Mouse (Mus musculus) midbrain, embryonic 15.5 days (tissue): ENCODE data around the gene Ctdnep1. TPM values are rescaled to one million over a fixed set of nuclear protein-coding genes. Genes with fewer than 3 reads are reported as not detected.
A peak's percentile ranks its signal among the peaks of the same experiment; 100 is the strongest.

Experiments used
- ATAC-seq: fragments of 200-750 bp; cut with Nextera tagmentation; replicated peaks from 2 replicates; pipeline ENCODE4 v1.8.0; 2017; ENCODE audit warnings: moderate TSS enrichment
- H3K27ac ChIP-seq: fragments of 300-500 bp; sonication (generic); 2 replicates; pipeline ENCODE4 v1.5.1; 2015; ENCODE audit warnings: mild to moderate bottlenecking, inconsistent platforms
- H3K27me3 ChIP-seq: fragments of 300-500 bp; sonication (generic); replicated peaks from 2 replicates; pipeline ENCODE4 v1.6.1; 2015; ENCODE audit warnings: inconsistent platforms
- H3K36me3 ChIP-seq: fragments of 300-500 bp; sonication (generic); replicated peaks from 2 replicates; pipeline ENCODE4 v1.6.1; 2015; ENCODE audit warnings: inconsistent platforms
- H3K4me1 ChIP-seq: fragments of 300-500 bp; sonication (generic); 2 replicates; pipeline ENCODE4 v1.6.1; 2015; ENCODE audit warnings: inconsistent platforms
- H3K4me2 ChIP-seq: fragments of 300-500 bp; sonication (generic); 2 replicates; pipeline ENCODE4 v1.6.1; 2015; ENCODE audit warnings: inconsistent platforms, mild to moderate bottlenecking, moderate library complexity
- H3K4me3 ChIP-seq: fragments of 300-500 bp; sonication (generic); 2 replicates; pipeline ENCODE4 v1.5.1; 2015; ENCODE audit warnings: mild to moderate bottlenecking, inconsistent platforms
- H3K9ac ChIP-seq: fragments of 300-500 bp; sonication (generic); 2 replicates; pipeline ENCODE4 v1.6.1; 2015; ENCODE audit warnings: mild to moderate bottlenecking, inconsistent platforms
- H3K9me3 ChIP-seq: fragments of 300-500 bp; sonication (generic); 2 replicates; pipeline ENCODE4 v1.6.1; 2016; ENCODE audit warnings: inconsistent platforms
- WGBS: fragments of 180-500 bp; shearing (Covaris S2); methylation state at CpG from one replicate; pipeline ENCODE4 v1.1.7; 2015; ENCODE audit warnings: mixed read lengths; 5-methylcytosine and 5-hydroxymethylcytosine counted together
- polyA plus RNA-seq: library from polyadenylated mRNA; unstranded; fragments of >200 nt; fragmentation: Nextera tagmentation; extraction: Ambion mirVana; gene quantifications from 2 replicates; pipeline ENCODE4 v1.2.1, GENCODE M21; 2015

Gene Ctdnep1
- polyA plus RNA-seq, 1 experiment from 2014 or later, result 22.5 TPM

DNA sequence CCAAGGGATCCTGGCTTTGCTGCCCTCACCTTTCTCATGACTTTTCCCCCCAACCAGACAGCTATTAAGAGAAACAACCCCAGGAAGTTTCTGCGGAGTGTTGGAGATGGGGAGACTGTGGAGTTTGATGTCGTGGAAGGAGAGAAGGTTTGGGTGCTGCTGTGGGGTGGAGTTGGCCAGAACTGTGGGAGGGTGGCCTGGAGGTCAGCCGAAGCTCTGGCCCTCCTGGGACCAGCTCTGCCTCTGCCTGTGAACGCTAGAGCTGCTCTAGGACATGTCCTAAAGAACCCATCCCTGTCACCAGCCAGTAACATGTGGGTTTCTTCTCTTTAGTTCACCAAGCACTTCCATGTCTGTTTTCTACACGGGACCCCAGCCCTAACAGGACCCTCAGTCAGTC, 41.8 kb upstream of the Ctdnep1 start:
- Histone ChIP-seq H3K4me2 (no peak overlapping the region), H3K27me3 (peaks cover 30% of the 10 kb centered on the region), H3K9ac (no peak overlapping the region), H3K4me3 (no peak overlapping the region), H3K9me3 (no peaks in the 10 kb centered on the region), H3K27ac (no peak overlapping the region), H3K36me3 (no peaks in the 10 kb centered on the region), H3K4me1 (peaks cover 23% of the 10 kb centered on the region)
- ATAC-seq, result no peak
- WGBS, result 68% methylated on average over 5 of the region's 5 CpGs

DNA sequence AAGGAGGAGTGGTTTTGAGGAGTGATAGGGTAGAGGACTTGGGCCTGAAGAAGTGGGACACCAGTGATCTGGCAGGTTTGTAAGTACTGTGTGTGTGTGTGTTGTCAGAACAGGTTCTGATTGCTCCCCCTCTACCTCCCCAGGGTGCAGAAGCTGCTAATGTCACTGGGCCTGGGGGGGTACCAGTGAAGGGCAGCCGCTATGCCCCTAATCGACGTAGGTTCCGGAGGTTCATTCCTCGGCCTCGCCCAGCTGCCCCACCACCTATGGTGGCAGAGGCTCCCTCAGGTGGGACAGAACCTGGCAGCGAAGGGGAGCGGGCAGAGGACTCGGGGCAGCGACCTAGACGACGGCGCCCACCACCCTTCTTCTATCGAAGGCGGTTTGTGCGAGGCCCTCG, 41.2 kb upstream of the Ctdnep1 start:
- H3K9ac ChIP-seq, result no peak overlapping the region
- peaks cover 30% of the 10 kb centered on the region for H3K27me3 ChIP-seq
- WGBS, result 93% methylated on average over 17 of the region's 17 CpGs
- peaks cover 20% of the 10 kb centered on the region for H3K4me1 ChIP-seq
- no peaks in the 10 kb centered on the region for H3K36me3 ChIP-seq
- H3K9me3 ChIP-seq, result no peaks in the 10 kb centered on the region
- ATAC-seq, result no peak
- no peak overlapping the region for H3K27ac ChIP-seq
- no peak overlapping the region for H3K4me2 ChIP-seq
- H3K4me3 ChIP-seq, result no peak overlapping the region

DNA sequence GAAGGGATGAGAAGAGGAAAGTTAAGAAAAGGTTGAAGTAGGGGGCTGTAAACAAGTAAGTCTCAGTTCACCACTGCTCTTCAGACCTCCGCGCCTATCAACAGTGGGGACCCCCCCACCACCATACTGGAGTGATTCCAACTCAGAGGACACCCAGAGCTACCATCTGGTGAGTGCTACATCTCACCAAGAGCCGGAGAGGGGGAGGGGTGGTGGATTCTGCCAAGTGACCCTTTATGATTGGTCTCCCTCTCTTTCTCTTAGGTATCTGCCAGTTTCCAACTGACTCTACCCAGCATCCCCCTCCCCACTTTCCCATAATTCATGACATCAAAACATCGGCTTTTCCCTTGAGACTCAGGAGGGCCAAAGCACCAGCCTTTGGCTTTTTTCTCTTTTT, 40.0 kb upstream of the Ctdnep1 start:
- 77% methylated on average over 4 of the region's 4 CpGs for WGBS
- ATAC-seq, result no peak
- H3K4me3 ChIP-seq, result no peak overlapping the region

DNA sequence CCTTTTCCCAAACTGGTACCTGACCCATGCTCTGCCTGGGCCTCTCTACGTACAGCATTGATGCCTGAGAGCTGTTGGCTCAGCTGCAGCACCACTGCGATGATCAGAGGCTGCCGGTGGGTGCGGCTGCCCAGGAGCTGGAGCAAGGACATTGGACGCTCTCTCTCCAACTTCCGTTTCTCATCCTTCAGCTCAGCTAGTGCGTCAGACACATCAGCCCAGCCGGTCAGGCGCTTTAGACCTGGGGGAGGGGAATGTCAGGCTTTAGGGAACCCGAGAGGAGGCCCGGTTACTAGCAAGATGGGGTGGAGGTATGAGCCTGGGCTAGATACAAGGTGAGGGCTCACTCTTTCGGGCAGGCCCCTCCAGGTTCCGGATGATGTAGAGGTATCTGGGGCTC, 35.7 kb upstream of the Ctdnep1 start:
- Histone ChIP-seq H3K4me2 (no peak overlapping the region), H3K4me3 (no peak overlapping the region), H3K9me3 (no peaks in the 10 kb centered on the region), H3K27me3 (0 out of 2 replicates have a peak, but pooled peaks cover 4% of the 10 kb centered on the region), H3K27ac (no peak overlapping the region), H3K4me1 (peaks cover 16% of the 10 kb centered on the region), H3K36me3 (no peaks in the 10 kb centered on the region), H3K9ac (no peak overlapping the region)
- WGBS, result 83% methylated on average over 13 of the region's 13 CpGs
- ATAC-seq, result no peak

More for the DNA sequence above, 40.0 kb upstream of the Ctdnep1 start:
- Histone ChIP-seq H3K9ac (no peak overlapping the region), H3K4me1 (peaks cover 12% of the 10 kb centered on the region), H3K27ac (no peak overlapping the region), H3K27me3 (peaks cover 25% of the 10 kb centered on the region), H3K36me3 (no peaks in the 10 kb centered on the region), H3K4me2 (no peak overlapping the region), H3K9me3 (no peaks in the 10 kb centered on the region)

DNA sequence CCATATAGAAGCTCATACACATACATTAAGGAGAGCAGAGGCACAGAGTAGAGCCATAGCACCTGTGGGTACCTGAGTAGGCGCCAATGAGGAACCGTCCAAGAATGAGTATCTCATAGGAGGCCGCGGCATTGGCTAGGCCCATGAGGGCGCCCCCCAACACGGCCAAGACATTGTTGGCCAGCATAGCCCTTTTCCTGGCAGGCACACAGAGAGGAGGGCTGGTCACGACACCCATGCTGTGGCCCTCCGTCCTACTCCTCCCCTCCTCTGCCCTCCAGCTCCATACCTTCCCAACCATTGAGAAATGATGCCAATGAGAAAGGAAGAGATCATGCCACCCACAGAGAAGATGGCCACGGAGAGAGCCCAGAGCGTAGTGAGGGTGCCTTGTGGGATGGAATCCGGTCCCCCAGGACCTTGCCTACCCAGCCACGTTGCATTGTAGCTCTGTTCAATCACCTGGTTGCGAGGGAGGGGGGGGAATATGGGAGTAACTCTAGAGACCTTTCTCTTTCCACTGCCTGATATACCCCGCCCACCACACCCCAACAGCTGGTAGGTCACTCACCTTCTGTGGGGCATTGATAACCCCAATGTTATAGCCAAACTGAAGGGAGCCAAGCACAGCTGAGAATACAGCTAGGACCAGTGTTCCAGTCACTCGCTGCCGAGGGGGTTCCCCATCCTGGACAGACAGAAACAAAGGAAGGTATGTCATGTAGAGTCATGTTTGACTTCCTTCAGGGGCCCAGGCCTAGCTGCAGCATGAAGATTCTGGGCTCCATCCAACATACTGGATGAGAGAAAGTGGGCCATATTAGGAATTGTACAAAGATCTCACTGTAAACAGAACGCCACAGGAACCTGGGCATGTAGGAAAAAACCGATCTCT, 34.7 kb upstream of the Ctdnep1 start:
- Histone ChIP-seq H3K4me2 (no peak overlapping the region), H3K36me3 (no peaks in the 10 kb centered on the region), H3K4me1 (peaks cover 16% of the 10 kb centered on the region), H3K27me3 (0 out of 2 replicates have a peak, but pooled peaks cover 4% of the 10 kb centered on the region), H3K9me3 (no peaks in the 10 kb centered on the region), H3K4me3 (no peak overlapping the region), H3K27ac (no peak overlapping the region), H3K9ac (no peak overlapping the region)
- WGBS, result 93% methylated on average over 18 of the region's 18 CpGs
- ATAC-seq, result no peak

DNA sequence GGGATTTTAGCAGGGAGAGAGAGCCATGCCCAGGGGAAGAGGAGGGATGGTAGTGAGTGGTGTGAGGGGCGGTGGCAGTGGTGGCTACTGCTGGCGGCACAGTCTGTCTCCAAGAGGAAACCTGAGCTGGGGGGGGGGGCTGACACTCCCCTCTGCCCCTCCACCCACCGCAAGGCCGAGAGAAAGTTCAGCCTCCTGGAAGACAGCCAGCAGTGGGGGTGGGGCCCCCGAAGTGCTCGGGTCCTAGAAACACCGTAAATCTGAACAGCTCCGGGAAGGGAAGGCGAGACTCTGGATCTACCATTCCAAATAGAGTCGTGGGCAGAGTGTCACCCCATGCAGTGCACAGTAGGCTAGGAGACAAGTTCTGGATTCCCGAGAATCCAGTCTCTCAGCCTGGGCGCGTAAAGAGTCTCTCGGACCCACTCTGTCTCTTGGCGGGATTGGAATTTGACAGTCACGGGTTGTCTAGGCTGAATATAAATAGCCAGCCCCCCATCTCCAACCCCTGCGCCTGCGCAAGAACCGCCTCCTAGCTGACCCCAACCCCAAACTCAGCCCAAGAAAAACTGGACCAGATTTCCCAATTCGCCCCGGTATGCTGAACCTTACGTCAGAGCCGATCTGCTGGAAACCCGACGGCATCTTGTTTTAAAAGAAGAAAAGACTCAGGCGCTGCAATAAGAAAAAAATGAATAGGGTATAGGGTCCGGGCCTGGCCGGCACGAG, 33.5 kb upstream of the Ctdnep1 start:
- Histone ChIP-seq H3K9ac (peak overlapping the region; percentile 25; the same call in 1 of the 2 replicates), H3K36me3 (no peaks in the 10 kb centered on the region), H3K4me3 (peak overlapping the region; percentile 44), H3K27me3 (0 out of 2 replicates have a peak, but pooled peaks cover 7% of the 10 kb centered on the region), H3K4me2 (peak overlapping the region; percentile 55), H3K9me3 (no peaks in the 10 kb centered on the region), H3K4me1 (peaks cover 16% of the 10 kb centered on the region), H3K27ac (no peak overlapping the region)
- ATAC-seq, result peak; percentile 41
- WGBS, result 3% methylated on average over 29 of the region's 29 CpGs

DNA sequence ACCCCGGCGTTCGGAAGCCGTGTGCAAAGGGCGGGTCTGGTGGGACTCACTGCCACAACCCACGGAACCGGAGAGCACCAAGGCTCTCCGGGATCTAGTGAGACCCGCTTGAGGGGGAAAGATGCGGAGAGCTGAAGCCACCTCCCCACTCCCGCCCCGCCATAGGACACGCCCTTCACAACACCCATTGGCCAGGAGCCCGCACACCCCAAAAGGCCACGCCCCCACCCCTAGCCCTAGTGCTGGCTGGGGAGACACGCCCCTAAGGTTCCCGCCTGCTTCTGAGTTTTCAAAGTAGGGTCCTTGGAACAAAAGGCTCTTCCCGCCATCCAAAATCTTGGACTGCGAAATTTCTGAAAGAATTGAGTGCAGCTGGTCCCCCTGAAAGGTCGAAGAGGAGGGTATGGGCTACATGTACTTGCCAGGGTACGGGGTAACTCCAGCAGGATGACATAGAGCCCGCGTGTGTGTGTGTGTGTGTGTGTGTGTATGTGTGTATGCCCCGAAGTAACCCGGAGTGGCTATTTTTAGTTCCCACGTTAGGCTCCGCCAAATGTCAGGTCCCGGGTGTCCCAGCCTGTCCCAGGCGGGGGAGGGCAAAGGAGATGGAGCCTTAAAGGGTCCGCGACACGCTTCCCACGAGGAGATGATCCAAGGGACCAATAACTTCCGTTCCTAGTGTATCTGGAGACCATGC, 32.7 kb upstream of the Ctdnep1 start, which contains the start of gene Slc2a4:
Gene Slc2a4 (minus strand): TSS at position 123 of the 697 bp plus-strand sequence.
- 0 out of 2 replicates have a peak within 1 kb of the TSS, but pooled peaks have one; percentile 16 for H3K27ac ChIP-seq

DNA sequence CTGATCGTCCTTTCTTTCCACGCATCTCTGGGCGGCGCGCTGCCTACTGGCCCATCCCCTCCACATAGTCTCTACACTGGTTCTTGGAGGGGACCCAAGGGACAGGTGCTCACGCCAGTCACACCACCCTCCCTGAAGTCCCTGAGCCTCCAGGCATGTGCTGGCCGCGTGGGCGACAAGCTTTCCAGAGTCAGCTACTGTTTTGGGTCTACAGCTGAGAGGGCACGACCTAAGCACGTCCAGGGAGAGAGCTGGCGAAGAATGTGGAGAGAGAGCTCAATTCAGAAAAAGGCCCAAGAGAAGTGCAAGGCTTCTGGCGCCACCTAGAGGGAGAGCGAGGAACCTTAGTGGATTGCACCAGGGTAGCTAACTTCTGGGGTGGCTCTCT, 32.2 kb upstream of the Ctdnep1 start:
- Histone ChIP-seq H3K27ac (0 out of 2 replicates have a peak overlapping the region, but pooled peaks have one; percentile 16), H3K27me3 (0 out of 2 replicates have a peak, but pooled peaks cover 7% of the 10 kb centered on the region), H3K4me1 (peaks cover 16% of the 10 kb centered on the region), H3K36me3 (no peaks in the 10 kb centered on the region), H3K4me2 (peak overlapping the region; percentile 55), H3K9me3 (no peaks in the 10 kb centered on the region), H3K4me3 (peak overlapping the region; percentile 44), H3K9ac (no peak overlapping the region)
- under 1% methylated on average over 14 of the region's 14 CpGs for WGBS
- peak; percentile 71 for ATAC-seq

More for the DNA sequence above, 32.7 kb upstream of the Ctdnep1 start, which contains the start of gene Slc2a4:
- Histone ChIP-seq H3K9ac (peak within 1 kb of the TSS; percentile 25; the same call in 1 of the 2 replicates), H3K4me1 (peaks cover 16% of the 10 kb centered on the region), H3K4me3 (peak within 1 kb of the TSS; percentile 44), H3K9me3 (no peaks in the 10 kb centered on the region), H3K4me2 (peak within 1 kb of the TSS; percentile 55), H3K27me3 (0 out of 2 replicates have a peak, but pooled peaks cover 7% of the 10 kb centered on the region), H3K36me3 (no peaks in the 10 kb centered on the region)
- ATAC-seq, result peak; percentile 91
- 0% methylated on average over 34 of the region's 34 CpGs for WGBS

DNA sequence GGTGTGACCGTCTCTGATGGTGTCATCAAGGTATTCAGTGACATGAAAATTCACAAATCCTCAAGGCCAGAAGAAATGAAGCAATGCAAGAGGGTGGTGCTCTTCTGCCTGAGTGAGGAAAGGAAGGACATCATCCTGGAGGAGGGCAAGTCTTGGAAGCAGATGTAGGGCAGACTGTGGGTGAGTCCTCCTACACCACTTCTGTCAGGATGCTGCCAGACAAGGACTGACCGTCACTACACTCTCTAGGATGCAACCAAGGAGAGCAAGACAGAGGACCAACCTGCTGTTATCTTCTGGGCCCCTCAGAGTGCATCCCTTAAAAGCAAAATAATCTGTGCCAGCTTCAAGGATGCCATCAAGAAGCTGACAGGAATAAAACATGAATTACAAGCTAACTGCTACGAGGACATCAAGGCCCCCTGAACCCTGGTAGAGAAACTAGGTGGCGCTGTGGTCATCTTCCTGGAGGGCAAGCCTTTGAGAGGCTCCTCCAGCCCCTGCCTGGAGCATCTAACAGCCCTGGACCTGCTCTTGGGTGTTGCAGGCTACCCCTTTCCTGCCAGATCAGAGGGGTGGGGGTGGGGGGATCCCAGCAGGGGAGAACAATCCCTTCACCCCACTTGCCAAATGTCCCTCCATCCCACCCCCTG, 30.0 kb upstream of the Ctdnep1 start:
- Histone ChIP-seq H3K27me3 (0 out of 2 replicates have a peak, but pooled peaks cover 7% of the 10 kb centered on the region), H3K4me3 (no peak overlapping the region), H3K36me3 (no peaks in the 10 kb centered on the region), H3K9me3 (no peaks in the 10 kb centered on the region), H3K27ac (no peak overlapping the region), H3K9ac (no peak overlapping the region), H3K4me1 (peaks cover 16% of the 10 kb centered on the region), H3K4me2 (no peak overlapping the region)
- ATAC-seq, result no peak
- 41% methylated on average over 4 of the region's 4 CpGs for WGBS

DNA sequence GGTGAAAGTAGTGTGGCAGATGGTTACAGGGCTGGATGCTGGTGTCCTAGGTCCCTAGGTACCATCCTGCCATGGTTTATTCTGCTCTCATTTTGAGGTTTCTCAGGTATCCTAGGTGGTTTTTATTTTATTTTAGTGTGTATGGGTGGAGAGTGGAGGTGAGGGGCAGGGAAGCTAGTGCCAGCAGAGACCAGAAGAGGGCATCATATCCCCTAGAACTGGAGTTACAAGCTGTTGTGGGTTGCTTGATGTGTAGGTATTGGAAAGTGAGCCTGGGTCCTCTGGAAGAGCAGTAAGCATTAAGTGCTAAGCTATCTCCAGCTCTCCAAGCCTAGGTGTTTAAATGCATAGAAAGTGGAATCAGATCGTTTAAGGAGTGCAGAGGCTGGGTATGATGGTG, 28.7 kb upstream of the Ctdnep1 start:
- no peak overlapping the region for H3K27ac ChIP-seq
- H3K4me3 ChIP-seq, result no peak overlapping the region
- H3K9ac ChIP-seq, result no peak overlapping the region
- no peak for ATAC-seq
- peaks cover 15% of the 10 kb centered on the region for H3K4me1 ChIP-seq
- no peak overlapping the region for H3K4me2 ChIP-seq
- 0 out of 2 replicates have a peak, but pooled peaks cover 13% of the 10 kb centered on the region for H3K27me3 ChIP-seq
- no peaks in the 10 kb centered on the region for H3K36me3 ChIP-seq
- WGBS, result 50% methylated on average over 1 of the region's 1 CpGs
- no peaks in the 10 kb centered on the region for H3K9me3 ChIP-seq

DNA sequence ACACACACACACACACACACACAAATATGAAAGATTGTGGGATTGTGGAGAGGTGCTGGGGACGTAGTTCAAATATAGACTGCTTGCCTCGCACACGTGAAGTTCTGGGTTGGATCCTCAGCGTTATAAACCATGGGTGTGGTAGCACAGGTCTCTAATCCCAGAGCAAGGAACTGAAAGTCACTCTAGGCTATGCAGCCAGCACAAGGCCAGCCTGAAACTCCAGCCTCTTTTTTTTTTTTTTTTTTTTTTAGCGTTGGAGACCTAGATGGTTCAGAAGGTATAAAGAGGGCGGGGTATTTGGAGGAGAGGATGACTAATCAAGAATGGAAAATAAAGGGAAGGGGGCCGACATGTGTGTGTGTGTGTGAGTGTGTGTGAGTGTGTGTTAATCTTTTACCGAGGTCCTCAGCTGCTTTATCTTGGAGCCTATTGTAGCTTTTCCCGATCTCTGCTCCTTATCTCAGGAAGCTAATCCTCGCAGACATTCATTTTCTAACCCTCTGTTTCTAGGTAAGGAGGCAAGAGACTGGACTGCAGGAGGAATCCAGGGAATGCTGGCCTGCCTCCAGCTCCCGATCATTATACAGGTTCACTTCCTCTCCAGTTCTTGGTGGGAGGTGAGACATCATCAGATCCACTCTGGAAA, 27.6 kb upstream of the Ctdnep1 start:
- H3K27me3 ChIP-seq, result 0 out of 2 replicates have a peak, but pooled peaks cover 13% of the 10 kb centered on the region
- H3K9ac ChIP-seq, result no peak overlapping the region
- no peak overlapping the region for H3K4me2 ChIP-seq
- no peaks in the 10 kb centered on the region for H3K9me3 ChIP-seq
- ATAC-seq, result no peak
- WGBS, result 64% methylated on average over 11 of the region's 11 CpGs
- no peak overlapping the region for H3K27ac ChIP-seq
- H3K36me3 ChIP-seq, result no peaks in the 10 kb centered on the region
- peaks cover 4% of the 10 kb centered on the region for H3K4me1 ChIP-seq
- H3K4me3 ChIP-seq, result no peak overlapping the region
